Mouse (Mus musculus) liver, adult 2 months (tissue): ENCODE results near the gene Slc16a14. TPM values are rescaled to one million over a fixed set of nuclear protein-coding genes. Genes with fewer than 3 reads are reported as not detected.

Experiments
- DNase-seq: peaks from one replicate; pipeline ENCODE4 v3.0.0-alpha.2; 2011; ENCODE audit warnings: low read depth, low spot score; ENCODE audit errors: extremely low read depth
- H3K27ac ChIP-seq: fragments of 200-500 bp; replicated peaks from 2 replicates; pipeline ENCODE4 v1.5.1; 2012; ENCODE audit warnings: low read depth, mild to moderate bottlenecking, control low read depth, inconsistent platforms, low read length; ENCODE audit not compliant: insufficient read depth
- H3K27me3 ChIP-seq: fragments of 200-500 bp; 2 replicates; pipeline ENCODE4 v1.6.1; 2012; ENCODE audit warnings: mild to moderate bottlenecking, moderate library complexity, low read length, inconsistent platforms; ENCODE audit not compliant: control insufficient read depth, insufficient read depth
- H3K36me3 ChIP-seq: fragments of 200-500 bp; 2 replicates; pipeline ENCODE4 v1.6.1; 2012; ENCODE audit warnings: low read length, inconsistent platforms; ENCODE audit not compliant: control insufficient read depth, insufficient read depth
- H3K4me1 ChIP-seq: fragments of 200-500 bp; 2 replicates; pipeline ENCODE4 v1.6.1; 2011; ENCODE audit warnings: low read length; ENCODE audit not compliant: control insufficient read depth, insufficient read depth
- H3K4me3 ChIP-seq: fragments of 200-500 bp; 2 replicates; pipeline ENCODE4 v1.5.1; 2011; ENCODE audit warnings: low read depth, mild to moderate bottlenecking, control low read depth, low read length, moderate library complexity; ENCODE audit not compliant: insufficient read depth
- H3K79me2 ChIP-seq: fragments of 200-500 bp; 2 replicates; pipeline ENCODE4 v1.6.1; 2012; ENCODE audit warnings: inconsistent platforms, mild to moderate bottlenecking, low read length, moderate library complexity; ENCODE audit not compliant: control insufficient read depth, insufficient read depth
- H3K9ac ChIP-seq: fragments of 200-500 bp; 2 replicates; pipeline ENCODE4 v1.6.1; 2012; ENCODE audit warnings: low read depth, mild to moderate bottlenecking, control low read depth, inconsistent platforms, low read length
- CTCF ChIP-seq: fragments of 200-500 bp; IDR thresholded peaks from 2 replicates; pipeline ENCODE4 v1.5.1; 2011; ENCODE audit warnings: low read depth, low read length, control low read depth
- POLR2A ChIP-seq: fragments of 200-500 bp; IDR thresholded peaks from 2 replicates; pipeline ENCODE4 v1.6.1; 2011; ENCODE audit warnings: low read length, control low read depth; ENCODE audit not compliant: insufficient read depth; ENCODE audit errors: extremely low read depth
- WGBS: fragments of 180-500 bp; shearing (Covaris S2); methylation state at CpG from one replicate; pipeline ENCODE4 v1.1.7; 2018; 5-methylcytosine and 5-hydroxymethylcytosine counted together
- polyA plus RNA-seq: library from polyadenylated mRNA; depleted of rRNA; stranded (reverse); fragments of >200 nt; gene quantifications from 2 replicates; pipeline ENCODE4 v1.2.3, GENCODE M21; 2012
- total RNA-seq: library from RNA; depleted of rRNA; stranded (reverse); fragments of >200 nt; gene quantifications from 2 replicates; pipeline ENCODE4 v1.2.3, GENCODE M21; 2014

Gene Slc16a14
- total and polyA plus RNA-seq, 2 experiments, result not detected

GRCm38 (mm10) chr1:84947390-84947789 is 12.5 kb upstream of the Slc16a14 start:
- Histone ChIP-seq H3K79me2 (no peaks in the 10 kb centered on the region), H3K9ac (no peak overlapping the region), H3K36me3 (no peaks in the 10 kb centered on the region), H3K4me1 (no peaks in the 10 kb centered on the region), H3K4me3 (no peak overlapping the region), H3K27me3 (no peaks in the 10 kb centered on the region), H3K27ac (no peak overlapping the region)
- peak; percentile 62 for DNase-seq
- TF ChIP-seq CTCF, result no peak
- no peak for TF ChIP-seq POLR2A
- 46% methylated on average over 2 of the region's 2 CpGs for WGBS

- H3K27ac ChIP-seq, result no peak overlapping the region
- no peaks in the 10 kb centered on the region for H3K79me2 ChIP-seq
- H3K36me3 ChIP-seq, result no peaks in the 10 kb centered on the region
- peak; percentile 16 for DNase-seq
- 82% methylated on average over 3 of the region's 3 CpGs for WGBS
- TF ChIP-seq POLR2A (no peak), CTCF (no peak)
- H3K27me3 ChIP-seq, result no peaks in the 10 kb centered on the region
- no peak overlapping the region for H3K9ac ChIP-seq
- no peaks in the 10 kb centered on the region for H3K4me1 ChIP-seq
- no peak overlapping the region for H3K4me3 ChIP-seq
These were observed 11.0 kb upstream of the Slc16a14 start for GRCm38 (mm10) chr1:84945950-84946349.

GRCm38 (mm10) chr1:84943549-84943948 is 8.6 kb upstream of the Slc16a14 start:
- Histone ChIP-seq H3K4me3 (no peak overlapping the region), H3K9ac (no peak overlapping the region), H3K36me3 (no peaks in the 10 kb centered on the region), H3K79me2 (no peaks in the 10 kb centered on the region), H3K27ac (no peak overlapping the region), H3K27me3 (no peaks in the 10 kb centered on the region), H3K4me1 (no peaks in the 10 kb centered on the region)
- WGBS, result 96% methylated on average over 4 of the region's 4 CpGs
- DNase-seq, result no peak
- no peak for TF ChIP-seq CTCF
- no peak for TF ChIP-seq POLR2A

- TF ChIP-seq POLR2A, result no peak
- TF ChIP-seq CTCF, result no peak
- Histone ChIP-seq H3K36me3 (no peaks in the 10 kb centered on the region), H3K27ac (no peak overlapping the region), H3K9ac (no peak overlapping the region), H3K27me3 (no peaks in the 10 kb centered on the region), H3K4me3 (no peak overlapping the region), H3K4me1 (no peaks in the 10 kb centered on the region), H3K79me2 (no peaks in the 10 kb centered on the region)
- DNase-seq, result no peak
These were observed 7.7 kb upstream of the Slc16a14 start for GRCm38 (mm10) chr1:84942666-84943065.

GRCm38 (mm10) chr1:84940322-84940721 is 5.4 kb upstream of the Slc16a14 start:
- no peak overlapping the region for H3K4me3 ChIP-seq
- H3K4me1 ChIP-seq, result no peaks in the 10 kb centered on the region
- TF ChIP-seq POLR2A (no peak), CTCF (no peak)
- H3K79me2 ChIP-seq, result no peaks in the 10 kb centered on the region
- no peak overlapping the region for H3K27ac ChIP-seq
- H3K9ac ChIP-seq, result no peak overlapping the region
- no peaks in the 10 kb centered on the region for H3K36me3 ChIP-seq
- DNase-seq, result no peak
- 97% methylated on average over 2 of the region's 2 CpGs for WGBS
- H3K27me3 ChIP-seq, result no peaks in the 10 kb centered on the region

- Histone ChIP-seq H3K27me3 (peaks cover 2% of the 10 kb centered on the region; the same call in 1 of the 2 replicates), H3K4me1 (no peaks in the 10 kb centered on the region), H3K4me3 (no peak overlapping the region), H3K79me2 (no peaks in the 10 kb centered on the region), H3K9ac (no peak overlapping the region), H3K36me3 (no peaks in the 10 kb centered on the region), H3K27ac (no peak overlapping the region)
- WGBS, result 81% methylated on average over 4 of the region's 4 CpGs
- no peak for TF ChIP-seq CTCF
- no peak for TF ChIP-seq POLR2A
- DNase-seq, result no peak
These were observed 4.5 kb upstream of the Slc16a14 start for GRCm38 (mm10) chr1:84939466-84939865.
